Mouse (Mus musculus) ES-E14 (cell line): Measurements from ENCODE around the gene Acot1.

Source experiments
- HCFC1 ChIP-seq: IDR thresholded peaks from 2 replicates; pipeline ENCODE4 v1.6.1; 2012; ENCODE audit warnings: low read length, inconsistent platforms, borderline replicate concordance; ENCODE audit not compliant: insufficient read depth
- MAFK ChIP-seq: IDR thresholded peaks from 2 replicates; pipeline ENCODE4 v1.6.1; 2014; ENCODE audit warnings: mild to moderate bottlenecking, low read depth, low read length, inconsistent platforms; ENCODE audit not compliant: insufficient read depth
- ZC3H11A ChIP-seq: IDR thresholded peaks from 2 replicates; pipeline ENCODE4 v1.6.1; 2012; ENCODE audit warnings: low read depth, mild to moderate bottlenecking, inconsistent platforms, low read length, borderline replicate concordance
- ZNF384 ChIP-seq: IDR thresholded peaks from 2 replicates; pipeline ENCODE4 v1.6.1; 2012; ENCODE audit warnings: low read depth, low read length, inconsistent platforms

DNA sequence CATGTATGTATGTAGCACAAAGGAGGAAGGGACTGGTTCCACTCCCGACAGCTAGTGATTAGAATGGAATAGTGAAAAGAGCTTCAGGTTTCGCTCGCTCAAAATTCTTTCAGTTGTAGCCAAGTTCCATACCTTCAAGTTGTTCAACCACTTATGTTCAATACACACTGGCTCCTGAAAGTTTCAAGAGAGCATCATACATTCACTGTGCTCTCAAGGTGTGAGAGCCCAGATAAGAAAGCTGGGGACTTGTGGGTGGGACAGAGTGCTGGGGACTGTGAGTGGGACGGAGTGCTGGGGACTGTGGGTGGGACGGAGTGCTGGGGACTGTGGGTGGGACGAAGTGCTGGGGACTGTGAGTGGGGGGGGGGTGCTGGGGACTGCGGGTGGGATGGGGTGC lies 44.1 kb upstream of the Acot1 start:
- TF ChIP-seq ZC3H11A = no peak
- TF ChIP-seq MAFK = no peak
- no peak for TF ChIP-seq HCFC1
- TF ChIP-seq ZNF384 = no peak
